Mouse (Mus musculus): ENCODE data around the gene Agbl1.

DNA sequence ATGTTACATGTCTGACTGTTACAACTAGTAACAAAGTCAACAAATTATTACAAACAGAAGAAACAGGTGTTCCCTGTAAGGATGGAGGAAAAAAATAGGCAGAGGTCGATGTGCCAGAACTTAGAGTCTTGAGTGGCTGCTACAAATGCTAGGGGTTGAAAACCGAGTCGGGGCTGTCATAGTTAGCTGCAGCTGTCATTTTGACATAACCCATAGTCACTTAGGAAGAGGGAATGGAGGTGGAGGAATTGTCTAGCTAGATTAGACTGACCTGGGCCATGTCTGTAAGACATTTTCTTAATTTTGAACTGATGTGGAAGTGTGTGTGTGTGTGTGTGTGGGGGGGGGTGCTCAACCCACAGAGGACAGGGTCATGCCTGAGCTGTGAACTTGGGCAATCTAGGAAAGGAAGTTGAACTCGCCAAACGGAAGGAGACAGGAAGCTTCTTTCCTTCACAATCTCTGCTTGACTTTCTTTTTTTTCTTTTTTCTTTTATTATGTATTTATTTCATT lies 364.9 kb downstream of the Agbl1 start:
- TF ChIP-seq CTCF (IDR thresholded peaks at IDR 0.05; ENCODE audit: insufficient read depth, low read length) (no peak), POLR2A (IDR thresholded peaks at IDR 0.05; ENCODE audit: borderline replicate concordance, extremely low read depth, low read depth, low read length) (no peak)
